Mouse (Mus musculus): Measurements from ENCODE around the gene Zbtb48. TPM values are rescaled to one million over a fixed set of nuclear protein-coding genes. Genes with fewer than 3 reads are reported as not detected.

Zbtb48 gene
- polyA plus RNA-seq, 1 experiment from 2014 or later, result 21.1 TPM

DNA sequence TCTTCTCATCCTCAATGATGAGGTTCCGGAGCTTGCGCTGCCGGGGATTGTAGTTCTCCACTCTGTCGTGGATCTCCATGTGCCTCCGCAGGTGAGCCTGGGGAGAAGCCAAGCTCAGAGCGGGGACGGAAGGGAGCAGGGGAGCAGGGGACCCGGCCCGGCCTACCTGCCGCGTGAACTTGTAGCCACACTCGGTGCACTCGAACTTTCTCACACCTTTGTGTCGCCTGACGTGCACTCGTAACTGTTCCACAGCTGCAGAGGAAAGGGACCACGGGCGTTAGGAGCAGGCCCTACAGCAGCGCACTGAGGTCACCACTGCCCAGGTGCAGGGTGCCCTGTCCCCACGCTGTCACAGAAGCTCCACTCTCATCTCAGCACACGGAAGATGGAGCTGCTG, 7.4 kb downstream of the Zbtb48 start:
- H3K27me3 ChIP-seq (ENCODE audit: control insufficient read depth, insufficient read depth, low read length), result no peaks in the 10 kb centered on the region
- WGBS, result 93% methylated on average over 21 of the region's 21 CpGs
- no peak overlapping the region for H3K9ac ChIP-seq (ENCODE audit: low read length)
- no peaks in the 10 kb centered on the region; the same call in 1 of the 2 replicates for H3K4me1 ChIP-seq (ENCODE audit: control insufficient read depth, insufficient read depth, low read length)
- DNase-seq (ENCODE audit: low spot score, missing footprints), result peak; percentile 26
- no peak for ATAC-seq (ENCODE audit: low FRiP score)
- no peak overlapping the region for H3K4me2 ChIP-seq
- H3K27ac ChIP-seq (ENCODE audit: low read depth, low read length), result no peak overlapping the region
- no peaks in the 10 kb centered on the region for H3K9me3 ChIP-seq (ENCODE audit: control insufficient read depth, low read length)
- no peak overlapping the region for H3K4me3 ChIP-seq (ENCODE audit: low read depth, low read length)
- peaks cover 23% of the 10 kb centered on the region for H3K36me3 ChIP-seq (ENCODE audit: control insufficient read depth, insufficient read depth, low read length)

DNA sequence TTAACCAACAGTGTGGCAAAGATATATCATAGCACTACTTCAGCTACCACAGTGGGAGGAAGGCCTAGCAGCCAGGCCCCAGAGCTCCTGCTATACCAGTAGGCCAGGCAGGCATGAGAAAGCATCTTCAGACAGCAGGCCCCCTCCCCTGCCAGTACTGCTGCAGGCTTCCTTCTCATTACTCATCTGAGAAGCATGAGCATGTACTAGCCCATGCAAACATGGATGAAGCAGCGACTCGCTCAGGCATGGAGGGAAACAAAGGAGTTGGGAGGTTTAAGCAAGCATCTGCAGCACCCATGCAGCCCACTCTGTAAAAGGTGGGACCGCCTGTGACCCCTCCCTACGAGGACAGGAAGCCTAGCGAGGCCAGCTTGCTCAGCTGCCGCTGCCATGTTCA, 8.4 kb downstream of the Zbtb48 start:
- Histone ChIP-seq H3K4me1 (ENCODE audit: control insufficient read depth, insufficient read depth, low read length) (no peaks in the 10 kb centered on the region), H3K27me3 (ENCODE audit: control insufficient read depth, insufficient read depth, low read length) (no peaks in the 10 kb centered on the region), H3K9me3 (ENCODE audit: control insufficient read depth, low read length) (no peaks in the 10 kb centered on the region), H3K27ac (ENCODE audit: low read depth, low read length) (no peak overlapping the region), H3K4me2 (no peak overlapping the region), H3K36me3 (ENCODE audit: control insufficient read depth, insufficient read depth, low read length) (peaks cover 22% of the 10 kb centered on the region), H3K9ac (ENCODE audit: low read length) (no peak overlapping the region), H3K4me3 (ENCODE audit: low read depth, low read length) (no peak overlapping the region)
- peak; percentile 54 for DNase-seq (ENCODE audit: low spot score, missing footprints)
- WGBS, result 93% methylated on average over 6 of the region's 6 CpGs
- no peak for ATAC-seq (ENCODE audit: low FRiP score)

DNA sequence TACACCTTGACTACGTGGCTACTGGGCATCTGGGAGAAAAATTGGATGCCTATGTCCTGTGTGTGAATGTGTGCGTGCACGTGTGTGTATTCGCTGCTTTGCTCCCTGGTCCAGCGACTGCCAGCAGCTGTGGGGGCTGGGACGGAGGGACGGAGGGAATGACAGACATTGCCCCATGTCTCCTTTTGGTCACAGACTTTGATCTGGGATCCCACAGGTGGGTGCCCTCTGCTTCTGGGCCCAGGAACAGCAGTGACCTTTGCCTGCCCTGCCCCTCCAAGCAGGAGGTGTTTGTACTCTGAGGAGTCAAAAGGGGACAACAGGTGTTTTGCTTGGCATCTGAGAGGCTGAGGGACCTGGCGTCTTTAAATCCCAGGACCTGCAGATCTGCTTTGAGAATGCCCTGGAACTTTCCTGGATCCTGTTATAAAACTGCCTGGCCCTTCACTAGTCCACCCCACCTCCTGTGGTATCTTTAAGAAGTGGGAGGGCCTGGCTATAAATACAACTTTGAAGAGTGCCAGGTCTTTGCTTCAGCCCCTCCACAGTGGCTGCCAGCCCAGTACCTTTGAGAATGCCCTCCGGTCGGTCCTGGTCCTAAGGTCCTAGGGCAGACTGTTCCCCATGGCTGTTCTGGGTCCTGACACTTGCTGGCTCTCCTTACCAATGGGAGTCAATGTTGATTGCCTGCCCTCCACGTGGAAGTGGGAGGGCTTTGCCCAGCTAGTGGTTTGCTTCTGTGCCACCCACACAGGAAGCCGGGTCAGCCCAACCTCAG, 14.2 kb downstream of the Zbtb48 start:
- DNase-seq (ENCODE audit: low spot score, missing footprints), result peak; percentile 75
- 89% methylated on average over 12 of the region's 12 CpGs for WGBS
- H3K9ac ChIP-seq (ENCODE audit: low read length), result no peak overlapping the region
- ATAC-seq (ENCODE audit: low FRiP score), result no peak
- peaks cover 20% of the 10 kb centered on the region for H3K4me1 ChIP-seq (ENCODE audit: control insufficient read depth, insufficient read depth, low read length)
- H3K4me2 ChIP-seq, result no peak overlapping the region
- H3K27ac ChIP-seq (ENCODE audit: low read depth, low read length), result no peak overlapping the region
- H3K27me3 ChIP-seq (ENCODE audit: control insufficient read depth, insufficient read depth, low read length), result peaks cover 8% of the 10 kb centered on the region; the same call in 1 of the 2 replicates
- no peaks in the 10 kb centered on the region for H3K9me3 ChIP-seq (ENCODE audit: control insufficient read depth, low read length)
- no peak overlapping the region for H3K4me3 ChIP-seq (ENCODE audit: low read depth, low read length)
- H3K36me3 ChIP-seq (ENCODE audit: control insufficient read depth, insufficient read depth, low read length), result no peaks in the 10 kb centered on the region; the same call in 1 of the 2 replicates

DNA sequence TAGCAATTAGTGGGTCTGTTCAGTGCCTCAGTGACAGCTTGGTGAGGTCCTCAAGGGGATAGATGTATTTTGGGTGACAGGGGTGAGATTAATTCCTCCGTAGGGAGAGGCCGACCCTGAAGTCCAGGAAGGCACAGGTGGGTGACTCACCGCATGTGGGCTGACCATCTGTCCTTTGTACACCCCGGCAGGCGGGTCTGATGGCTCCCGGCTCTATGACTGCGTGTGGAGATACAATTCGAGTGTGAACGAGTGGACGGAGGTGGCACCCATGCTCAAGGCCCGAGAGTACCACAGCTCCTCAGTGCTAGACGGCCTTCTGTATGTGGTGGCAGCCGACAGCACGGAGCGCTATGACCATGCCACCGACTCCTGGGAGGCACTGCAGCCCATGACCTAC, 15.4 kb downstream of the Zbtb48 start:
- H3K27me3 ChIP-seq (ENCODE audit: control insufficient read depth, insufficient read depth, low read length), result peaks cover 16% of the 10 kb centered on the region
- H3K9ac ChIP-seq (ENCODE audit: low read length), result no peak overlapping the region
- 91% methylated on average over 16 of the region's 16 CpGs for WGBS
- H3K4me1 ChIP-seq (ENCODE audit: control insufficient read depth, insufficient read depth, low read length), result peaks cover 26% of the 10 kb centered on the region
- H3K4me3 ChIP-seq (ENCODE audit: low read depth, low read length), result no peak overlapping the region
- no peak overlapping the region for H3K4me2 ChIP-seq
- ATAC-seq (ENCODE audit: low FRiP score) (no peak), DNase-seq (ENCODE audit: low spot score, missing footprints) (peak; percentile 73)
- H3K9me3 ChIP-seq (ENCODE audit: control insufficient read depth, low read length), result no peaks in the 10 kb centered on the region
- H3K27ac ChIP-seq (ENCODE audit: low read depth, low read length), result no peak overlapping the region
- no peaks in the 10 kb centered on the region; the same call in 1 of the 2 replicates for H3K36me3 ChIP-seq (ENCODE audit: control insufficient read depth, insufficient read depth, low read length)

DNA sequence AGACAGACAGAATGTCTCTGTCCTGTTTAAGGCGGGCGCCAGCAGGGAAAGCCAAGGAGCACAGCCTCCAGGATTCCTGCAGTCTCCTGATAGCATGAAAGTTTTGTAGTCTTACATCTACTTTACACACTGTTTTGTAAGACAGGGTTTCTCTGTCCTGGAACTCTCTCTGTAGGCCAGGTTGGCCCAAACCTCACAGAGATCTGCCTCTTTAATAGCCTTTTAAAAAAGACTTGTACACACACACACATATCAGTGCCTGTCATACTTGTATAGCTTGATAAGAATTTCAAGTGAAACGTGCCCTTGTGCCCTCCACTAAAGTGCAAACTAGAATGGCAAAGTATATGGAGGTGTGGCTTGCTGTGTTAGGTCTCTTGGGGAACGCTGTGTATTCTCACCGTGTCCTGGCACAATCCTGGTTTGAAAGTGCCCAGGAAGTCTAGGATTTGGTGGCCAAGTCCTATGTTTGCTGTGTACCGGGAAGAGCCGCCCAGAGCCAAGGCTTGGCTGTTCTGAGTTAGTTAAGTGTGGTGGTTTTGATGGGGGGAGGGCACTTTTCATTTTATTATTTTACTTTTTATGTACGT, 16.2 kb downstream of the Zbtb48 start:
- Histone ChIP-seq H3K27ac (ENCODE audit: low read depth, low read length) (no peak overlapping the region), H3K36me3 (ENCODE audit: control insufficient read depth, insufficient read depth, low read length) (no peaks in the 10 kb centered on the region; the same call in 1 of the 2 replicates), H3K9me3 (ENCODE audit: control insufficient read depth, low read length) (no peaks in the 10 kb centered on the region), H3K4me2 (peak overlapping the region; percentile 98), H3K9ac (ENCODE audit: low read length) (0 out of 2 replicates have a peak overlapping the region, but pooled peaks have one; percentile 20), H3K27me3 (ENCODE audit: control insufficient read depth, insufficient read depth, low read length) (peaks cover 19% of the 10 kb centered on the region), H3K4me3 (ENCODE audit: low read depth, low read length) (no peak overlapping the region), H3K4me1 (ENCODE audit: control insufficient read depth, insufficient read depth, low read length) (peaks cover 26% of the 10 kb centered on the region)
- ATAC-seq (ENCODE audit: low FRiP score) (no peak), DNase-seq (ENCODE audit: low spot score, missing footprints) (peak; percentile 75)
- 80% methylated on average over 8 of the region's 8 CpGs for WGBS

DNA sequence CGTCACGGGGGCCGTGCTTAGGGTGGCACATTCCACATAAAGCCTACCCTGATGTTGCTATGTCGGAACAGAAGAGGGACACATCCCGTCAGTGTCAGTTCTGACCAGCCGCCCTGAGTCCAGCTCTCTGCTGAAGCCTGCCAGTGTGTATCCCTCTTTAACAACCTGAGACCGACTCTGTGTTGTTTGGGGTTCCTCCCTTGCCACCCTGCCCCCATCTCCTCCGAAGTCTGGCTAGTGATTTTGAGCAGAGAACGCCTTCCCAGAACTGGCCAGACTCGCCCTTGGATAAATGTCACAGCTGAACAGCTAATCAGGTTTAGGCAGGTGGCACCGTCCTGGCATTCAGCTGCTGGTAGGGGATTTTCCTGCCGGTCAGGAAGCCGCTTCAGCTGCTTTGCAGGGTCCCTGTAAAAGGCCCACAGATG, 16.8 kb downstream of the Zbtb48 start:
- H3K4me3 ChIP-seq (ENCODE audit: low read depth, low read length), result peak overlapping the region; percentile 72
- H3K27me3 ChIP-seq (ENCODE audit: control insufficient read depth, insufficient read depth, low read length), result peaks cover 19% of the 10 kb centered on the region
- H3K9me3 ChIP-seq (ENCODE audit: control insufficient read depth, low read length), result no peaks in the 10 kb centered on the region
- ATAC-seq (ENCODE audit: low FRiP score) (no peak), DNase-seq (ENCODE audit: low spot score, missing footprints) (no peak)
- H3K36me3 ChIP-seq (ENCODE audit: control insufficient read depth, insufficient read depth, low read length), result no peaks in the 10 kb centered on the region; the same call in 1 of the 2 replicates
- peaks cover 26% of the 10 kb centered on the region for H3K4me1 ChIP-seq (ENCODE audit: control insufficient read depth, insufficient read depth, low read length)
- H3K9ac ChIP-seq (ENCODE audit: low read length), result peak overlapping the region; percentile 66; the same call in 1 of the 2 replicates
- H3K4me2 ChIP-seq, result peak overlapping the region; percentile 98
- no peak overlapping the region for H3K27ac ChIP-seq (ENCODE audit: low read depth, low read length)
- WGBS, result 4% methylated on average over 13 of the region's 13 CpGs

DNA sequence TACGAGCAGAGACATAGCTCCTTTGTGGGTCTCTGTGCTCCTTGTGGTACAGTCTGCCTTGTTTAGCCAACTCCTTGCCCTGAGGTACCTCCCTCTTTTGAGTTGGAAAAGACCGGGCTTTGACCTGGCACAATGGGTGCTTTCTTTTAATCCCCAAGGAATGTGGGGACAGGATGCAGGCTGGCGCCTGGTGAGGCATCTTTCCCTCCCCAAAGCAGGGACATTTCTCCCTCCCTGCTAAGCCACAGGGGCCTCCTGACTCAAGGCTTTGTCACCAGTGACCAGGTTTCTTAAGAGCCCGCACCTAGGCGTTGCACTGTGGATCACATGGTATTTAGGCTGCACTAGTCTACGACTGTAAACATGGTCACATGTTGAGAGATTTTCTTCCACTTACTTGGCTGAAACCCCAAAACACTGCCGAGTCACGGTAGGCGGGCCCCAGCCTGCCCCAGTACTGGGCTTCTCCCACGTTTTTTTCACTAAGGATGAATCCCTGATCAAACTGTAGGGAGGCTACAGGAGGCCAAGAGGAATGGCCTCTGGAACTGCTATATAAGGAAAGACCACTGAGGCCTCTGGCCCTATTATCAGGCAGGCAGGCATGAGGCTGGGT, 17.3 kb downstream of the Zbtb48 start:
- peak overlapping the region; percentile 98 for H3K4me2 ChIP-seq
- peak overlapping the region; percentile 72 for H3K4me3 ChIP-seq (ENCODE audit: low read depth, low read length)
- DNase-seq (ENCODE audit: low spot score, missing footprints) (peak; percentile 91), ATAC-seq (ENCODE audit: low FRiP score) (0 out of 2 replicates have a peak, but pooled peaks have one; percentile 3)
- no peaks in the 10 kb centered on the region; the same call in 1 of the 2 replicates for H3K36me3 ChIP-seq (ENCODE audit: control insufficient read depth, insufficient read depth, low read length)
- peaks cover 19% of the 10 kb centered on the region for H3K27me3 ChIP-seq (ENCODE audit: control insufficient read depth, insufficient read depth, low read length)
- 2% methylated on average over 10 of the region's 10 CpGs for WGBS
- no peaks in the 10 kb centered on the region for H3K9me3 ChIP-seq (ENCODE audit: control insufficient read depth, low read length)
- peak overlapping the region; percentile 66 for H3K9ac ChIP-seq (ENCODE audit: low read length)
- no peak overlapping the region for H3K27ac ChIP-seq (ENCODE audit: low read depth, low read length)
- peaks cover 26% of the 10 kb centered on the region for H3K4me1 ChIP-seq (ENCODE audit: control insufficient read depth, insufficient read depth, low read length)

DNA sequence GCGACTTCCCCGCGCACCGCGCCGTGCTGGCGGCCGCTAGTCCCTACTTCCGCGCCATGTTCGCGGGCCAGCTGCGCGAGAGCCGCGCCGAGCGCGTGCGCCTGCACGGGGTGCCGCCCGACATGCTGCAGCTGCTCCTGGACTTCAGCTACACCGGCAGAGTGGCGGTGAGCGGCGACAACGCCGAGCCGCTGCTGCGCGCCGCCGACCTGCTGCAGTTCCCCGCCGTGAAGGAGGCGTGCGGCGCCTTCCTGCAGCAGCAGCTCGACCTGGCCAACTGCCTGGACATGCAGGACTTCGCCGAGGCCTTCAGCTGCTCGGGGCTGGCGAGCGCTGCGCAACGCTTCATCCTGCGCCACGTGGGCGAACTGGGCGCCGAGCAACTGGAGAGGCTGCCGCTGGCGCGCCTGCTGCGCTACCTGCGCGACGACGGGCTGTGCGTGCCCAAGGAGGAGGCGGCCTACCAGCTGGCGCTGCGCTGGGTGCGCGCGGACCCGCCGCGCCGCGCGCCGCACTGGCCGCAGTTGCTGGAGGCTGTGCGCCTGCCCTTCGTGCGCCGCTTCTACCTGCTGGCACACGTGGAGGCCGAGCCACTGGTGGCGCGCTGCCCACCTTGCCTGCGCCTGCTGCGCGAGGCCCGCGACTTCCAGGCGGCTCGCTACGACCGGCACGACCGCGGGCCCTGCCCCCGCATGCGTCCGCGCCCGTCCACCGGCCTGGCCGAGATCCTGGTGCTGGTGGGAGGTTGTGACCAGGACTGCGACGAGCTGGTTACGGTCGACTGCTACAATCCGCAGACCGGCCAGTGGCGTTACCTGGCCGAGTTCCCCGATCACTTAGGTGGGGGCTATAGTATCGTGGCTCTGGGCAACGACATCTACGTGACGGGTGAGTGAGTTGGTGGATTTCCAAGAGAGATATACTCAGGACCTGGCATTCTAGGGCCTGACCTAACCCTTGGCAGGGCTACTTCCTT, 18.1 kb downstream of the Zbtb48 start:
- Histone ChIP-seq H3K27me3 (ENCODE audit: control insufficient read depth, insufficient read depth, low read length) (peaks cover 19% of the 10 kb centered on the region), H3K4me2 (peak overlapping the region; percentile 98), H3K27ac (ENCODE audit: low read depth, low read length) (no peak overlapping the region), H3K4me3 (ENCODE audit: low read depth, low read length) (peak overlapping the region; percentile 72), H3K36me3 (ENCODE audit: control insufficient read depth, insufficient read depth, low read length) (no peaks in the 10 kb centered on the region), H3K9me3 (ENCODE audit: control insufficient read depth, low read length) (no peaks in the 10 kb centered on the region), H3K4me1 (ENCODE audit: control insufficient read depth, insufficient read depth, low read length) (peaks cover 26% of the 10 kb centered on the region), H3K9ac (ENCODE audit: low read length) (peak overlapping the region; percentile 66)
- ATAC-seq (ENCODE audit: low FRiP score) (peak; percentile 42), DNase-seq (ENCODE audit: low spot score, missing footprints) (peak; percentile 94)
- under 1% methylated on average over 109 of the region's 115 CpGs for WGBS

All from midbrain, embryonic 11.5 days (tissue).